Mouse (Mus musculus): ENCODE results near the gene Srcin1.

- TF ChIP-seq CTCF (IDR thresholded peaks at IDR 0.05; ENCODE audit: low read depth, low read length) (no peak), TAL1 (conservative IDR thresholded peaks at IDR 0.05; ENCODE audit: low read depth, low read length) (no peak)
Observed at GRCm38 (mm10) chr11:97535308-97535630, 40.7 kb downstream of the Srcin1 start.
